Mouse (Mus musculus): ENCODE data around the gene Trappc3.

DNA sequence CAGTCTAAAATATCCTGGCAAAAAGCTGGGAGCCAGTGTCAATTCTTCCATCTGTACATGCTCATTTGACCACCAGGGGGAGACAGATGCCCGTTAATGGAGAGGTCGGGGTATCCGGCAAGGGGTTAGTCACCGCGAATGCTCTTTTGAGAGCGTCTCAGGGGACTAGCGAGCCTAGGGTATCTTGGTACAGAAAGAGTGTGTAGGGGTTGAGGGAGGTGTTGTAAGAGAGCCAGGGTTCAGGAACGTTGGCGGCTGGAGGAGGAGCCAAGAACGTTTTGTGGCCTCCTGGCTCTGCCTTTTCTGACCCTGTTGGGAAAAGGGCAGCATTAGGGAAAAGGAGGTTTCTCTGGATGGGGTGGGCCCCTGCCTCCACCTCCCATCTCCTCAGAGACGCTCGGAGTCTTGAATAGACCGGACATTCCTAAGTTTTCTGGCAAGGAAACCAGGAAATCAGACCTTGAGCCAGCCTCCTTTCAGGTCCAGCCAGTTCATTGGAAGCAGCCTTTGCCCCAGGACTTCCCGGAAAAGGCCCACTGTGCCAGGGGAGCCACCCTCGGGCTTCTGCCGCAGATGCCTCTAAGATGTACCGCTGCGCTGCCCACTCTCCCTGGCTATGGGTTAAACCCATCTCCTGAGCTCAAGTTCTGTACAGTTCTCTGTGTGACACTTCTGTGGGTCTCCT is 34.9 kb upstream of the Trappc3 start:
- TF ChIP-seq GATA1 (IDR thresholded peaks at IDR 0.05; ENCODE audit: borderline replicate concordance, low read length) (no peak), FLI1 (IDR thresholded peaks at IDR 0.05; ENCODE audit: low read length) (no peak)

Measured in megakaryocyte, embryonic 14.5 days (primary cell).